Mouse (Mus musculus): ENCODE results near the gene Iars2. TPM values are rescaled to one million over a fixed set of nuclear protein-coding genes. Genes with fewer than 3 reads are reported as not detected.
A peak's percentile ranks its signal among the peaks of the same experiment; 100 is the strongest.
"Not testable (repeated sequence)": the region's sequence is repeated elsewhere in the genome, so short reads cannot be mapped to it uniquely, and the experiment has no call there.

Iars2 gene
- polyA plus RNA-seq, 1 experiment from 2014 or later: 28.0 TPM

GRCm38 (mm10) chr1:185327754-185328345 lies 1.3 kb downstream of the Iars2 start:
- DNase-seq (ENCODE audit: low spot score); H3K9ac ChIP-seq (ENCODE audit: low read length); H3K36me3 ChIP-seq (ENCODE audit: control insufficient read depth, insufficient read depth, low read length); H3K27ac ChIP-seq (replicated peaks; ENCODE audit: low read depth, low read length); H3K27me3 ChIP-seq (ENCODE audit: control insufficient read depth, insufficient read depth, low read length); ATAC-seq (ENCODE audit: insufficient number of reproducible peaks, low FRiP score, low TSS enrichment, low read depth); H3K9me3 ChIP-seq (ENCODE audit: control insufficient read depth, low read length); H3K4me1 ChIP-seq (ENCODE audit: control insufficient read depth, insufficient read depth, low read length): not testable (repeated sequence)
- H3K4me2 ChIP-seq (ENCODE audit: low read depth, severe bottlenecking): peak overlapping the region; percentile 56; the same call in 1 of the 2 replicates
- H3K4me3 ChIP-seq (ENCODE audit: low read depth, low read length): peak overlapping the region; percentile 85
- WGBS: 53% methylated on average over 3 of the region's 3 CpGs

GRCm38 (mm10) chr1:185315846-185316568 lies 13.2 kb downstream of the Iars2 start:
- WGBS: 90% methylated on average over 16 of the region's 16 CpGs
- no peak for DNase-seq (ENCODE audit: low spot score)

GRCm38 (mm10) chr1:185314546-185314945 lies 14.7 kb downstream of the Iars2 start:
- no peak overlapping the region for H3K27ac ChIP-seq (replicated peaks; ENCODE audit: low read depth, low read length)
- peaks cover 9% of the 10 kb centered on the region for H3K36me3 ChIP-seq (ENCODE audit: control insufficient read depth, insufficient read depth, low read length)
- H3K9ac ChIP-seq (ENCODE audit: low read length): no peak overlapping the region
- DNase-seq (ENCODE audit: low spot score): no peak
- no peak overlapping the region for H3K4me2 ChIP-seq (ENCODE audit: low read depth, severe bottlenecking)
- ATAC-seq (ENCODE audit: insufficient number of reproducible peaks, low FRiP score, low TSS enrichment, low read depth): no peak
- no peak overlapping the region for H3K4me3 ChIP-seq (ENCODE audit: low read depth, low read length)
- no peaks in the 10 kb centered on the region for H3K9me3 ChIP-seq (ENCODE audit: control insufficient read depth, low read length)
- no peaks in the 10 kb centered on the region for H3K4me1 ChIP-seq (ENCODE audit: control insufficient read depth, insufficient read depth, low read length)
- 95% methylated on average over 4 of the region's 4 CpGs for WGBS
- H3K27me3 ChIP-seq (ENCODE audit: control insufficient read depth, insufficient read depth, low read length): no peaks in the 10 kb centered on the region

More at GRCm38 (mm10) chr1:185315846-185316568, 13.2 kb downstream of the Iars2 start:
- Histone ChIP-seq H3K27ac (replicated peaks; ENCODE audit: low read depth, low read length) (no peak overlapping the region), H3K4me1 (ENCODE audit: control insufficient read depth, insufficient read depth, low read length) (no peaks in the 10 kb centered on the region), H3K9ac (ENCODE audit: low read length) (no peak overlapping the region), H3K27me3 (ENCODE audit: control insufficient read depth, insufficient read depth, low read length) (no peaks in the 10 kb centered on the region), H3K36me3 (ENCODE audit: control insufficient read depth, insufficient read depth, low read length) (peaks cover 13% of the 10 kb centered on the region), H3K4me2 (ENCODE audit: low read depth, severe bottlenecking) (no peak overlapping the region), H3K4me3 (ENCODE audit: low read depth, low read length) (no peak overlapping the region), H3K9me3 (ENCODE audit: control insufficient read depth, low read length) (no peaks in the 10 kb centered on the region)
- no peak for ATAC-seq (ENCODE audit: insufficient number of reproducible peaks, low FRiP score, low TSS enrichment, low read depth)

- H3K36me3 ChIP-seq (ENCODE audit: control insufficient read depth, insufficient read depth, low read length): peaks cover 5% of the 10 kb centered on the region; the same call in 1 of the 2 replicates
- no peak overlapping the region for H3K27ac ChIP-seq (replicated peaks; ENCODE audit: low read depth, low read length)
- DNase-seq (ENCODE audit: low spot score): no peak
- no peaks in the 10 kb centered on the region for H3K4me1 ChIP-seq (ENCODE audit: control insufficient read depth, insufficient read depth, low read length)
- no peak overlapping the region for H3K9ac ChIP-seq (ENCODE audit: low read length)
- H3K4me2 ChIP-seq (ENCODE audit: low read depth, severe bottlenecking): no peak overlapping the region
- H3K27me3 ChIP-seq (ENCODE audit: control insufficient read depth, insufficient read depth, low read length): no peaks in the 10 kb centered on the region
- no peak for ATAC-seq (ENCODE audit: insufficient number of reproducible peaks, low FRiP score, low TSS enrichment, low read depth)
- 91% methylated on average over 9 of the region's 9 CpGs for WGBS
- H3K9me3 ChIP-seq (ENCODE audit: control insufficient read depth, low read length): no peaks in the 10 kb centered on the region
- no peak overlapping the region for H3K4me3 ChIP-seq (ENCODE audit: low read depth, low read length)
These were observed 17.2 kb downstream of the Iars2 start for GRCm38 (mm10) chr1:185311949-185312348.

- no peaks in the 10 kb centered on the region for H3K4me1 ChIP-seq (ENCODE audit: control insufficient read depth, insufficient read depth, low read length)
- no peak for ATAC-seq (ENCODE audit: insufficient number of reproducible peaks, low FRiP score, low TSS enrichment, low read depth)
- H3K9ac ChIP-seq (ENCODE audit: low read length): no peak overlapping the region
- no peaks in the 10 kb centered on the region for H3K27me3 ChIP-seq (ENCODE audit: control insufficient read depth, insufficient read depth, low read length)
- H3K9me3 ChIP-seq (ENCODE audit: control insufficient read depth, low read length): no peaks in the 10 kb centered on the region
- peaks cover 10% of the 10 kb centered on the region; the same call in 1 of the 2 replicates for H3K36me3 ChIP-seq (ENCODE audit: control insufficient read depth, insufficient read depth, low read length)
- no peak overlapping the region for H3K4me3 ChIP-seq (ENCODE audit: low read depth, low read length)
- no peak for DNase-seq (ENCODE audit: low spot score)
- no peak overlapping the region for H3K27ac ChIP-seq (replicated peaks; ENCODE audit: low read depth, low read length)
- no peak overlapping the region for H3K4me2 ChIP-seq (ENCODE audit: low read depth, severe bottlenecking)
- WGBS: 91% methylated on average over 4 of the region's 4 CpGs
These were observed 20.3 kb downstream of the Iars2 start for GRCm38 (mm10) chr1:185308908-185309307.

GRCm38 (mm10) chr1:185308334-185308733 lies 20.9 kb downstream of the Iars2 start:
- Histone ChIP-seq H3K4me3 (ENCODE audit: low read depth, low read length) (no peak overlapping the region), H3K27ac (replicated peaks; ENCODE audit: low read depth, low read length) (no peak overlapping the region), H3K4me1 (ENCODE audit: control insufficient read depth, insufficient read depth, low read length) (no peaks in the 10 kb centered on the region), H3K36me3 (ENCODE audit: control insufficient read depth, insufficient read depth, low read length) (peaks cover 10% of the 10 kb centered on the region; the same call in 1 of the 2 replicates), H3K9ac (ENCODE audit: low read length) (no peak overlapping the region), H3K27me3 (ENCODE audit: control insufficient read depth, insufficient read depth, low read length) (no peaks in the 10 kb centered on the region), H3K4me2 (ENCODE audit: low read depth, severe bottlenecking) (no peak overlapping the region), H3K9me3 (ENCODE audit: control insufficient read depth, low read length) (no peaks in the 10 kb centered on the region)
- WGBS: 97% methylated on average over 2 of the region's 2 CpGs
- ATAC-seq (ENCODE audit: insufficient number of reproducible peaks, low FRiP score, low TSS enrichment, low read depth): no peak
- DNase-seq (ENCODE audit: low spot score): no peak

- H3K36me3 ChIP-seq (ENCODE audit: control insufficient read depth, insufficient read depth, low read length): peaks cover 10% of the 10 kb centered on the region; the same call in 1 of the 2 replicates
- WGBS: 95% methylated on average over 7 of the region's 7 CpGs
- ATAC-seq (ENCODE audit: insufficient number of reproducible peaks, low FRiP score, low TSS enrichment, low read depth): no peak
These were observed 21.6 kb downstream of the Iars2 start for GRCm38 (mm10) chr1:185307645-185308044.

GRCm38 (mm10) chr1:185306836-185307235 lies 22.4 kb downstream of the Iars2 start:
- WGBS: 96% methylated on average over 12 of the region's 12 CpGs
- H3K36me3 ChIP-seq (ENCODE audit: control insufficient read depth, insufficient read depth, low read length): peaks cover 10% of the 10 kb centered on the region; the same call in 1 of the 2 replicates
- DNase-seq (ENCODE audit: low spot score) (no peak), ATAC-seq (ENCODE audit: insufficient number of reproducible peaks, low FRiP score, low TSS enrichment, low read depth) (no peak)
- H3K4me1 ChIP-seq (ENCODE audit: control insufficient read depth, insufficient read depth, low read length): no peaks in the 10 kb centered on the region
- H3K27ac ChIP-seq (replicated peaks; ENCODE audit: low read depth, low read length): no peak overlapping the region
- no peak overlapping the region for H3K4me3 ChIP-seq (ENCODE audit: low read depth, low read length)
- no peak overlapping the region for H3K4me2 ChIP-seq (ENCODE audit: low read depth, severe bottlenecking)
- no peaks in the 10 kb centered on the region for H3K9me3 ChIP-seq (ENCODE audit: control insufficient read depth, low read length)
- no peak overlapping the region for H3K9ac ChIP-seq (ENCODE audit: low read length)
- no peaks in the 10 kb centered on the region for H3K27me3 ChIP-seq (ENCODE audit: control insufficient read depth, insufficient read depth, low read length)

More at GRCm38 (mm10) chr1:185307645-185308044, 21.6 kb downstream of the Iars2 start:
- H3K27ac ChIP-seq (replicated peaks; ENCODE audit: low read depth, low read length): no peak overlapping the region
- DNase-seq (ENCODE audit: low spot score): no peak
- H3K9me3 ChIP-seq (ENCODE audit: control insufficient read depth, low read length): no peaks in the 10 kb centered on the region
- H3K4me1 ChIP-seq (ENCODE audit: control insufficient read depth, insufficient read depth, low read length): no peaks in the 10 kb centered on the region
- H3K27me3 ChIP-seq (ENCODE audit: control insufficient read depth, insufficient read depth, low read length): no peaks in the 10 kb centered on the region
- no peak overlapping the region for H3K4me2 ChIP-seq (ENCODE audit: low read depth, severe bottlenecking)
- H3K4me3 ChIP-seq (ENCODE audit: low read depth, low read length): no peak overlapping the region
- H3K9ac ChIP-seq (ENCODE audit: low read length): no peak overlapping the region

All from limb, embryonic 11.5 days (tissue).